Mouse (Mus musculus): Measurements from ENCODE around the gene Shisa5. TPM values are rescaled to one million over a fixed set of nuclear protein-coding genes. Genes with fewer than 3 reads are reported as not detected.

Gene Shisa5
- polyA plus RNA-seq, 1 experiment = 428 TPM

- Histone ChIP-seq H3K4me3 (ENCODE audit: insufficient read depth, low read length) (peak within 1 kb of the TSS; percentile 86), H3K27ac (ENCODE audit: insufficient read depth, low read depth, low read length) (peak within 1 kb of the TSS; percentile 51), H3K4me1 (ENCODE audit: control insufficient read depth, insufficient read depth, low read length) (peaks cover 12% of the 10 kb centered on the region)
- no peak for TF ChIP-seq POLR2A (IDR thresholded peaks at IDR 0.05; ENCODE audit: borderline replicate concordance, low read depth, low read length)
- no peak for TF ChIP-seq CTCF (IDR thresholded peaks at IDR 0.05; ENCODE audit: low read depth, low read length)
These were observed 43.9 kb downstream of the Shisa5 start, which contains the start of the genes Ccdc51 and Tma7 for GRCm38 (mm10) chr9:109082124-109082800. Gene Ccdc51, plus strand, starts transcription at chr9:109082493. Gene Tma7, minus strand, starts transcription at chr9:109082587.

- peaks cover 20% of the 10 kb centered on the region for H3K4me1 ChIP-seq (ENCODE audit: control insufficient read depth, insufficient read depth, low read length)
- H3K4me3 ChIP-seq (ENCODE audit: insufficient read depth, low read length) = no peak overlapping the region
- no peak overlapping the region for H3K27ac ChIP-seq (ENCODE audit: insufficient read depth, low read depth, low read length)
- TF ChIP-seq CTCF (IDR thresholded peaks at IDR 0.05; ENCODE audit: low read depth, low read length) (no peak), POLR2A (IDR thresholded peaks at IDR 0.05; ENCODE audit: borderline replicate concordance, low read depth, low read length) (no peak)
These were observed 46.6 kb downstream of the Shisa5 start for GRCm38 (mm10) chr9:109084922-109085321.

DNA sequence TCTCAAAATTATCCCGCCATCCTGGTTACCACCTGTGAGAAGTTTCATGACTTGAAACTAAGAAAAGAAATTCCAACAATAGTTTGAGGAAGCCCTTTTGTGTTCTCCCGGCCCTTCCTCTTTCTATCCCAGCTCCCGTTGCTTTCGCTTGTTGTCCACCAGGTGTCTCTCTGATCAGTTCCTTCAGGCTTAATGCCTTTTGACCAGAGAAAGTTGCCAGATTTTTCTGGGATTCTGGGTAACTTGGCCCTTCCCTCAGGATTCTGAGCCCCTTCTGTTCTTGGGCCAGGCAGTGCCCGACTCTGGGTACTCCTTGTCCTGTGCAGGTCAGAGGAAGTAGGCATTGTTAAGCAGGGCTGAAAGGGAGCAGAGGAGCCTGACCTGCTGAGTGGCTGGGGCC, 49.6 kb downstream of the Shisa5 start:
- H3K27ac ChIP-seq (ENCODE audit: insufficient read depth, low read depth, low read length) = no peak overlapping the region
- TF ChIP-seq POLR2A (IDR thresholded peaks at IDR 0.05; ENCODE audit: borderline replicate concordance, low read depth, low read length) (no peak), CTCF (IDR thresholded peaks at IDR 0.05; ENCODE audit: low read depth, low read length) (peak; percentile 51; the same call in 1 of the 2 replicates)
- no peak overlapping the region for H3K4me3 ChIP-seq (ENCODE audit: insufficient read depth, low read length)
- peaks cover 15% of the 10 kb centered on the region for H3K4me1 ChIP-seq (ENCODE audit: control insufficient read depth, insufficient read depth, low read length)

DNA sequence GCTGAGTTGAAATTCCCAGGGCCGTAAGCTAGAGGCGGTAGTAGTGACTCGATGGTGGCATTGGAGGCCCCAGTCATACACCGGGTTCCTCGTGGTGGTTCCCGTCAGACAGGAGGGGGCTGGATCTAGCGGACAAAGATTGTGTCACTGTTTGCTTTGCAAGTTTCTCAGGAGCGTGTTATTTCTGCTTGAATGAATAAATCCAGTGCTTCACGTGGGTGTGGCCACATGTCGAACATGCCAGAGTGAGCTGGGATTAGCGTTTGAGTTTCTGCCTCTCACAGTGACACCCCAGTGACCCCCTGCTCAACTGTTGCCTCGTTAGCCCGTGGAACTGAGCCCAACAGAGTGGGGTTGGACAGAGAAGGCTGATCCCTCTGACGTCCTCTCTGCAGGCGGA, 52.1 kb downstream of the Shisa5 start:
- Histone ChIP-seq H3K27ac (ENCODE audit: insufficient read depth, low read depth, low read length) (no peak overlapping the region), H3K4me1 (ENCODE audit: control insufficient read depth, insufficient read depth, low read length) (peaks cover 12% of the 10 kb centered on the region), H3K4me3 (ENCODE audit: insufficient read depth, low read length) (no peak overlapping the region)
- TF ChIP-seq CTCF (IDR thresholded peaks at IDR 0.05; ENCODE audit: low read depth, low read length) (no peak), POLR2A (IDR thresholded peaks at IDR 0.05; ENCODE audit: borderline replicate concordance, low read depth, low read length) (no peak)

DNA sequence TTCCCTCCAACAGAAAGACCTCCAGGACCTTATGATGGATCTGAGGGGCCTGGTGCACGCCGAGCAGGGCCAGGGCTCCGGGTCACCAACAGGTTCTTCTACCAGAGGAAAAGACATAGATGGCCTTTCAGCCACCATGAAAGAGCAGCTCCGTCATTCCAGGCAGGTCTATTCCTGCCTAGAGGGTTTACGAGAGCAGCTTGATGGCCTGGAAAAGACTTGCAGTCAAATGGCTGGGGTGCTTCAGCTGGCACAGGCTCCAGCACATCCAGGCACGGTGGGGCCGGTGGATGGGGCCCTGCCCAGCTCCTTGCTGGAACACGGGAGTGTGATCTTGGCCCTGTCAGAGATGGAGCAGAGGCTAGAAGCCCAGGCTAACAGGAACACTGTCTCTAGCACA, 53.4 kb downstream of the Shisa5 start:
- Histone ChIP-seq H3K4me1 (ENCODE audit: control insufficient read depth, insufficient read depth, low read length) (peaks cover 11% of the 10 kb centered on the region), H3K4me3 (ENCODE audit: insufficient read depth, low read length) (no peak overlapping the region), H3K27ac (ENCODE audit: insufficient read depth, low read depth, low read length) (no peak overlapping the region)
- no peak for TF ChIP-seq POLR2A (IDR thresholded peaks at IDR 0.05; ENCODE audit: borderline replicate concordance, low read depth, low read length)
- no peak for TF ChIP-seq CTCF (IDR thresholded peaks at IDR 0.05; ENCODE audit: low read depth, low read length)

DNA sequence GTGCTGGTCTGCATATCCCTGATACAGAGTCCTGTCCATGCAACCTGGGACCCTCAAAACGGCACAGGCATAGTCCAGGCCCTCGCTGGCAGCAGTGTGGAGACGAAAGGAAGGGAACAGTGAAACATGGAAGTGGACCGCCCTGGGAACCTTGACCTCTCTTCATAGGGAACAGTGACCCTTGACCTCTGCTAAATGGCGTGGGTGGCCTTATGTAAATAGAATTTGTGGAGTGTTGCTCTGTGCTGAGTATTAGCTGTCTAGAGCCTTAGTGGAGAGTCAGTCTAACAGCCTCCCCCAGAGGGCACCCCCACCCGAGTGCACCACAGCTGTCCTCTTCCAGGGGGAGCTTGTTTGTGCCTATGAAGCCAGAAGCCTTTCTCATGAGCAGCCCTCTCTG, 54.4 kb downstream of the Shisa5 start:
- no peak overlapping the region for H3K4me3 ChIP-seq (ENCODE audit: insufficient read depth, low read length)
- H3K27ac ChIP-seq (ENCODE audit: insufficient read depth, low read depth, low read length) = no peak overlapping the region
- no peak for TF ChIP-seq CTCF (IDR thresholded peaks at IDR 0.05; ENCODE audit: low read depth, low read length)
- TF ChIP-seq POLR2A (IDR thresholded peaks at IDR 0.05; ENCODE audit: borderline replicate concordance, low read depth, low read length) = no peak

DNA sequence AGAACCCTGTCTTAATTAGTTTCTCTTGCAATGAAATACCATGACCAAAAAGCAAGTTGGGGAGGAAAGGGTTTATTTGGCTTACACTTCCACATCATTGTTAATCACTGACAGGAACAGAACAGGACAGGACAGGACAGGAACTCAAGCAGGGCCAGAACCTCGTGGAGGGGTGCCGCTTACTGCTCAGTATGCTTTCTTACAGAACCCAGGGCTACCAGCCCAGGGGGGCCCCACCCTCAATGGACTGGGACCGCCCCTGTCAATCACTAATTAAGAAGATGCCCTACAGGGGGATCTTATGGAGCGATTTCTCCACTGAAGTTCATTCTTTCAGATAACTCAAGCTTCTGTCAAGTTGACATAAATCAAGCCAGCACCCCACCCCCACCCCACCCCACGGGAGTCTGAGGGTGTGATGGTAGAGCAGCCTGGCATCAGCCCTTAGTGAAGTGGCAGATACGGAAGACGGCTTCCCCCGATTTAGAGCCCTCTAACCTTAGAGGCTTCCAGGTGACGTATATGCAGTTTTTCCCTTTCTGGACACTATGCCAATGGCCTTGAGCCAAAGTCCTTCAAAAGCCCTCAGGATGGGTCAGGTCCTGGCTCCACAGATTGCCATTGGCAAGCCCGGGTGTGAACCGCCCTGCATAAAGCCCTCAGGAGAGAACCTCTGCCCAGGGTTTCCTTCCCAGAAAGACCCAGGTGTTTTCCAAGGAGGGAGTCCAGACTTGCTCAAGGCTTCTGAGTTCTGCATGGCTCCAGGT, 55.6 kb downstream of the Shisa5 start:
- H3K4me3 ChIP-seq (ENCODE audit: insufficient read depth, low read length) = no peak overlapping the region
- no peak overlapping the region for H3K27ac ChIP-seq (ENCODE audit: insufficient read depth, low read depth, low read length)
- H3K4me1 ChIP-seq (ENCODE audit: control insufficient read depth, insufficient read depth, low read length) = peaks cover 3% of the 10 kb centered on the region; the same call in 1 of the 2 replicates
- TF ChIP-seq POLR2A (IDR thresholded peaks at IDR 0.05; ENCODE audit: borderline replicate concordance, low read depth, low read length) (no peak), CTCF (IDR thresholded peaks at IDR 0.05; ENCODE audit: low read depth, low read length) (no peak)

More for the DNA sequence above, 54.4 kb downstream of the Shisa5 start:
- H3K4me1 ChIP-seq (ENCODE audit: control insufficient read depth, insufficient read depth, low read length) = peaks cover 4% of the 10 kb centered on the region

GRCm38 (mm10) chr9:109094553-109095136, 56.3 kb downstream of the Shisa5 start:
- Histone ChIP-seq H3K4me1 (ENCODE audit: control insufficient read depth, insufficient read depth, low read length) (peaks cover 3% of the 10 kb centered on the region; the same call in 1 of the 2 replicates), H3K4me3 (ENCODE audit: insufficient read depth, low read length) (peak overlapping the region; percentile 59), H3K27ac (ENCODE audit: insufficient read depth, low read depth, low read length) (no peak overlapping the region)
- TF ChIP-seq CTCF (IDR thresholded peaks at IDR 0.05; ENCODE audit: low read depth, low read length) (no peak), POLR2A (IDR thresholded peaks at IDR 0.05; ENCODE audit: borderline replicate concordance, low read depth, low read length) (no peak)

GRCm38 (mm10) chr9:109095137-109095982, 57.0 kb downstream of the Shisa5 start, which contains the start of gene Plxnb1:
Gene Plxnb1, plus strand, starts transcription at chr9:109095389.
- H3K27ac ChIP-seq (ENCODE audit: insufficient read depth, low read depth, low read length) = no peak within 1 kb of the TSS
- peaks cover 3% of the 10 kb centered on the region; the same call in 1 of the 2 replicates for H3K4me1 ChIP-seq (ENCODE audit: control insufficient read depth, insufficient read depth, low read length)
- peak within 1 kb of the TSS; percentile 59 for H3K4me3 ChIP-seq (ENCODE audit: insufficient read depth, low read length)
- no peak for TF ChIP-seq CTCF (IDR thresholded peaks at IDR 0.05; ENCODE audit: low read depth, low read length)
- no peak for TF ChIP-seq POLR2A (IDR thresholded peaks at IDR 0.05; ENCODE audit: borderline replicate concordance, low read depth, low read length)

All from bone marrow macrophage, adult 2 months (primary cell).